Mouse (Mus musculus) heart, embryonic 12.5 days (tissue): Measurements from ENCODE around the gene Fam208b. TPM values are rescaled to one million over a fixed set of nuclear protein-coding genes. Genes with fewer than 3 reads are reported as not detected.
"Not testable (repeated sequence)": the region's sequence is repeated elsewhere in the genome, so short reads cannot be mapped to it uniquely, and the experiment has no call there.

Experiments
- ATAC-seq: fragments of 200-750 bp; cut with Nextera tagmentation; 2 replicates; pipeline ENCODE4 v1.8.0; 2017; ENCODE audit warnings: moderate TSS enrichment, moderate library complexity; ENCODE audit not compliant: insufficient number of reproducible peaks, low FRiP score
- H3K27ac ChIP-seq: fragments of 300-500 bp; sonication (generic); 2 replicates; pipeline ENCODE4 v1.5.1; 2016; ENCODE audit warnings: mild to moderate bottlenecking, moderate library complexity; ENCODE audit not compliant: poor library complexity, severe bottlenecking
- H3K27me3 ChIP-seq: fragments of 300-500 bp; sonication (generic); replicated peaks from 2 replicates; pipeline ENCODE4 v1.6.1; 2016; ENCODE audit warnings: mild to moderate bottlenecking, moderate library complexity
- H3K36me3 ChIP-seq: fragments of 300-500 bp; sonication (generic); 2 replicates; pipeline ENCODE4 v1.6.1; 2016; ENCODE audit warnings: mild to moderate bottlenecking, moderate library complexity
- H3K4me1 ChIP-seq: fragments of 300-500 bp; sonication (generic); replicated peaks from 2 replicates; pipeline ENCODE4 v1.6.1; 2016; ENCODE audit warnings: mild to moderate bottlenecking
- H3K4me2 ChIP-seq: fragments of 300-500 bp; sonication (generic); 2 replicates; pipeline ENCODE4 v1.6.1; 2016; ENCODE audit warnings: mild to moderate bottlenecking, moderate library complexity
- H3K4me3 ChIP-seq: fragments of 300-500 bp; sonication (generic); 2 replicates; pipeline ENCODE4 v1.5.1; 2016; ENCODE audit warnings: mild to moderate bottlenecking
- H3K9ac ChIP-seq: fragments of 300-500 bp; sonication (generic); 2 replicates; pipeline ENCODE4 v1.6.1; 2016; ENCODE audit warnings: mild to moderate bottlenecking, moderate library complexity
- H3K9me3 ChIP-seq: fragments of 300-500 bp; sonication (generic); replicated peaks from 2 replicates; pipeline ENCODE4 v1.6.1; 2016; ENCODE audit warnings: mild to moderate bottlenecking, moderate library complexity
- WGBS: fragments of 180-500 bp; shearing (Covaris S2); methylation state at CpG from one replicate; pipeline ENCODE4 v1.1.7; 2016; 5-methylcytosine and 5-hydroxymethylcytosine counted together
- polyA plus RNA-seq: library from polyadenylated mRNA; unstranded; fragments of >200 nt; fragmentation: Nextera tagmentation; extraction: Ambion mirVana; gene quantifications from 2 replicates; pipeline ENCODE4 v1.2.1, GENCODE M21; 2016

Gene Fam208b
- polyA plus RNA-seq, 1 experiment from 2014 or later = 15.3 TPM

- Histone ChIP-seq H3K4me2 (no peak overlapping the region), H3K9me3 (peaks cover 4% of the 10 kb centered on the region; the same call in 1 of the 2 replicates), H3K27ac (no peak overlapping the region), H3K27me3 (no peaks in the 10 kb centered on the region), H3K4me3 (no peak overlapping the region), H3K9ac (no peak overlapping the region), H3K36me3 (no peaks in the 10 kb centered on the region), H3K4me1 (0 out of 2 replicates have a peak, but pooled peaks cover 5% of the 10 kb centered on the region)
- 80% methylated on average over 4 of the region's 4 CpGs for WGBS
- ATAC-seq = no peak
Measured at GRCm38 (mm10) chr13:3534146-3534545, 76.8 kb downstream of the Fam208b start.

GRCm38 (mm10) chr13:3532451-3532850, 78.5 kb downstream of the Fam208b start:
- H3K27ac ChIP-seq = no peak overlapping the region
- H3K9me3 ChIP-seq = peaks cover 4% of the 10 kb centered on the region; the same call in 1 of the 2 replicates
- no peaks in the 10 kb centered on the region for H3K36me3 ChIP-seq
- 0 out of 2 replicates have a peak, but pooled peaks cover 5% of the 10 kb centered on the region for H3K4me1 ChIP-seq
- H3K4me2 ChIP-seq = 0 out of 2 replicates have a peak overlapping the region, but pooled peaks have one; percentile 32
- no peak overlapping the region for H3K9ac ChIP-seq
- 58% methylated on average over 4 of the region's 4 CpGs for WGBS
- no peak for ATAC-seq
- no peak overlapping the region for H3K4me3 ChIP-seq
- H3K27me3 ChIP-seq = no peaks in the 10 kb centered on the region

- Histone ChIP-seq H3K4me2 (peak overlapping the region; percentile 32; the same call in 1 of the 2 replicates), H3K4me3 (no peak overlapping the region), H3K9me3 (peaks cover 4% of the 10 kb centered on the region; the same call in 1 of the 2 replicates), H3K36me3 (no peaks in the 10 kb centered on the region), H3K27ac (no peak overlapping the region), H3K4me1 (0 out of 2 replicates have a peak, but pooled peaks cover 2% of the 10 kb centered on the region), H3K27me3 (no peaks in the 10 kb centered on the region), H3K9ac (no peak overlapping the region)
- peak; percentile 42; the same call in 1 of the 2 replicates for ATAC-seq
- 59% methylated on average over 10 of the region's 10 CpGs for WGBS
Measured at GRCm38 (mm10) chr13:3531692-3532320, 79.1 kb downstream of the Fam208b start.

- H3K4me3 ChIP-seq, ATAC-seq, H3K4me2 ChIP-seq, H3K27me3 ChIP-seq, H3K4me1 ChIP-seq, H3K36me3 ChIP-seq, H3K9ac ChIP-seq, H3K27ac ChIP-seq, H3K9me3 ChIP-seq: not testable (repeated sequence)
- WGBS = 60% methylated on average over 2 of the region's 2 CpGs
Measured at GRCm38 (mm10) chr13:3531176-3531575, 79.7 kb downstream of the Fam208b start.

- 46% methylated on average over 3 of the region's 3 CpGs for WGBS
- Histone ChIP-seq H3K36me3 (no peaks in the 10 kb centered on the region), H3K9me3 (peaks cover 4% of the 10 kb centered on the region; the same call in 1 of the 2 replicates), H3K4me1 (no peaks in the 10 kb centered on the region), H3K27ac (no peak overlapping the region), H3K4me2 (no peak overlapping the region), H3K4me3 (no peak overlapping the region), H3K9ac (no peak overlapping the region), H3K27me3 (no peaks in the 10 kb centered on the region)
- ATAC-seq = no peak
Measured at GRCm38 (mm10) chr13:3530451-3530850, 80.5 kb downstream of the Fam208b start.

- H3K27ac ChIP-seq = no peak overlapping the region
- H3K9me3 ChIP-seq = no peaks in the 10 kb centered on the region
- H3K4me3 ChIP-seq = no peak overlapping the region
- 84% methylated on average over 8 of the region's 8 CpGs for WGBS
- no peak overlapping the region for H3K4me2 ChIP-seq
- H3K27me3 ChIP-seq = no peaks in the 10 kb centered on the region
- no peak overlapping the region for H3K9ac ChIP-seq
- H3K36me3 ChIP-seq = no peaks in the 10 kb centered on the region
- peaks cover 11% of the 10 kb centered on the region for H3K4me1 ChIP-seq
- no peak for ATAC-seq
Measured at GRCm38 (mm10) chr13:3526328-3526727, 84.6 kb downstream of the Fam208b start.

GRCm38 (mm10) chr13:3525611-3526051, 85.3 kb downstream of the Fam208b start:
- H3K27ac ChIP-seq = no peak overlapping the region
- H3K9me3 ChIP-seq = no peaks in the 10 kb centered on the region
- WGBS = 52% methylated on average over 4 of the region's 4 CpGs
- no peak for ATAC-seq
- H3K4me1 ChIP-seq = peaks cover 11% of the 10 kb centered on the region
- H3K4me2 ChIP-seq = no peak overlapping the region
- H3K9ac ChIP-seq = no peak overlapping the region
- H3K27me3 ChIP-seq = no peaks in the 10 kb centered on the region
- H3K4me3 ChIP-seq = no peak overlapping the region
- H3K36me3 ChIP-seq = no peaks in the 10 kb centered on the region

GRCm38 (mm10) chr13:3523946-3524345, 87.0 kb downstream of the Fam208b start:
- ATAC-seq = no peak
- H3K4me2 ChIP-seq = no peak overlapping the region
- 31% methylated on average over 1 of the region's 1 CpGs for WGBS
- H3K27me3 ChIP-seq = no peaks in the 10 kb centered on the region
- H3K9ac ChIP-seq = no peak overlapping the region
- no peak overlapping the region for H3K4me3 ChIP-seq
- H3K4me1 ChIP-seq = peaks cover 11% of the 10 kb centered on the region
- H3K27ac ChIP-seq = no peak overlapping the region
- H3K36me3 ChIP-seq = no peaks in the 10 kb centered on the region
- no peaks in the 10 kb centered on the region for H3K9me3 ChIP-seq

GRCm38 (mm10) chr13:3523459-3523858, 87.4 kb downstream of the Fam208b start:
- no peaks in the 10 kb centered on the region for H3K27me3 ChIP-seq
- WGBS = 46% methylated on average over 6 of the region's 6 CpGs
- H3K9ac ChIP-seq = no peak overlapping the region
- H3K4me1 ChIP-seq = peaks cover 11% of the 10 kb centered on the region
- peak overlapping the region; percentile 26; the same call in 1 of the 2 replicates for H3K4me2 ChIP-seq
- no peak overlapping the region for H3K27ac ChIP-seq
- ATAC-seq = no peak
- H3K4me3 ChIP-seq = no peak overlapping the region
- no peaks in the 10 kb centered on the region for H3K9me3 ChIP-seq
- no peaks in the 10 kb centered on the region for H3K36me3 ChIP-seq

GRCm38 (mm10) chr13:3519994-3520393, 90.9 kb downstream of the Fam208b start:
- WGBS = 39% methylated on average over 1 of the region's 1 CpGs
- not testable (repeated sequence) for H3K4me3 ChIP-seq, H3K27me3 ChIP-seq, H3K4me2 ChIP-seq, H3K9me3 ChIP-seq, H3K36me3 ChIP-seq, H3K9ac ChIP-seq, ATAC-seq, H3K27ac ChIP-seq
- H3K4me1 ChIP-seq = peaks cover 18% of the 10 kb centered on the region

- H3K4me3 ChIP-seq, H3K9me3 ChIP-seq, H3K27ac ChIP-seq, H3K36me3 ChIP-seq, ATAC-seq, H3K27me3 ChIP-seq, H3K9ac ChIP-seq, H3K4me2 ChIP-seq: not testable (repeated sequence)
- H3K4me1 ChIP-seq = peaks cover 18% of the 10 kb centered on the region
- 41% methylated on average over 4 of the region's 4 CpGs for WGBS
Measured at GRCm38 (mm10) chr13:3519357-3519756, 91.6 kb downstream of the Fam208b start.
